Mouse (Mus musculus) C2C12 (cell line): ENCODE measurements around the gene Hlcs. TPM values are rescaled to one million over a fixed set of nuclear protein-coding genes. Genes with fewer than 3 reads are reported as not detected.
A peak's percentile ranks its signal among the peaks of the same experiment; 100 is the strongest.
"Not testable (repeated sequence)": the region's sequence is repeated elsewhere in the genome, so short reads cannot be mapped to it uniquely, and the experiment has no call there.

Source experiments
- H3K27me3 ChIP-seq: one replicate; pipeline ENCODE4 v1.6.1; 2011; ENCODE audit not compliant: control insufficient read depth, insufficient read depth, insufficient read length
- H3K36me3 ChIP-seq: one replicate; pipeline ENCODE4 v1.6.1; 2011; ENCODE audit not compliant: control insufficient read depth, insufficient read depth
- H3K4me3 ChIP-seq: one replicate; pipeline ENCODE4 v1.5.1; 2011; ENCODE audit warnings: mild to moderate bottlenecking, control low read depth; ENCODE audit not compliant: poor library complexity, insufficient read depth, severe bottlenecking
- H3K79me2 ChIP-seq: one replicate; pipeline ENCODE4 v1.6.1; 2011; ENCODE audit not compliant: control insufficient read depth, insufficient read depth
- H3K79me3 ChIP-seq: one replicate; pipeline ENCODE4 v1.6.1; 2011; ENCODE audit warnings: low read depth, control low read depth
- H3ac ChIP-seq: one replicate; pipeline ENCODE3; 2011; ENCODE audit warnings: low read depth; ENCODE audit not compliant: control insufficient read depth, insufficient read length
- CEBPB ChIP-seq: IDR thresholded peaks from one replicate; pipeline ENCODE4 v1.6.1; 2011; ENCODE audit warnings: low read depth, mild to moderate bottlenecking, control low read depth, moderate library complexity
- CTCF ChIP-seq: IDR thresholded peaks from one replicate; pipeline ENCODE4 v1.5.1; 2011; ENCODE audit not compliant: control insufficient read depth, insufficient read depth, insufficient read length
- FOSL1 ChIP-seq: IDR thresholded peaks from one replicate; pipeline ENCODE4 v1.8.0; 2011; ENCODE audit warnings: mild to moderate bottlenecking, low read length; ENCODE audit not compliant: poor library complexity, insufficient read depth, severe bottlenecking
- MAX ChIP-seq: IDR thresholded peaks from one replicate; pipeline ENCODE4 v1.6.1; 2011; ENCODE audit warnings: mild to moderate bottlenecking, control low read depth
- MYOD1 ChIP-seq: IDR thresholded peaks from one replicate; pipeline ENCODE4 v1.6.1; 2011; ENCODE audit warnings: low read depth; ENCODE audit not compliant: control insufficient read depth, insufficient read length
- MYOG ChIP-seq: IDR thresholded peaks from one replicate; pipeline ENCODE4 v1.6.1; 2011; ENCODE audit not compliant: control insufficient read depth, insufficient read length; ENCODE audit errors: extremely low read depth
- USF1 ChIP-seq: IDR thresholded peaks from one replicate; pipeline ENCODE4 v1.6.1; 2011; ENCODE audit warnings: low read depth, mild to moderate bottlenecking, control low read depth, moderate library complexity
- polyA plus RNA-seq: library from polyadenylated mRNA; unstranded; fragments of >200 nt; fragmentation: generic; extraction: Trizol; gene quantifications from one replicate; pipeline ENCODE4 v1.2.1, GENCODE M21; 2012; ENCODE audit warnings: missing spikeins

Hlcs gene
- polyA plus RNA-seq, 1 experiment: 1.7 TPM

DNA sequence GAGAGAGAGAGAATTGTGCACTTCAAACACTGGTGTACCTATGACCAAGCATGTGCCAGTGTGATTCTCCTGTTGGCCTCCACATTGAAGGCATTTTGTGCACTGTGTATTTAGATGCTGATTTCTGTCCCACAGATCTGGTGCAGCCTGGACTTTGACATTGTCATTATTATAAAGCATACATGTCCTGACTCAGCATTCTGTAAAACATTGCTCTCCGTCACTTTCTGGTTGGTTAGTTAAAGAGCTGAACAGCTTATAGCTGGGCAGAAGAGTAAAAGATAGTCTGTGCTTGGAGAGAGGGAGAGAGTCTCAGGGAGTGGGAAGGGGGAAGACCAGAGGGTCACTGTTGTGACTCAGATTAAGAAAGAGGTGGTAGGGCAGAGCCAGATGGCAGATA, 32.4 kb upstream of the Hlcs start:
- H3K36me3 ChIP-seq: no peaks in the 10 kb centered on the region
- no peaks in the 10 kb centered on the region for H3K27me3 ChIP-seq
- no peak overlapping the region for H3K4me3 ChIP-seq
- H3K79me2 ChIP-seq: no peaks in the 10 kb centered on the region
- TF ChIP-seq MYOG (no peak), CTCF (no peak), MYOD1 (no peak), USF1 (no peak), CEBPB (no peak), MAX (no peak), FOSL1 (no peak)
- no peak overlapping the region for H3ac ChIP-seq
- no peaks in the 10 kb centered on the region for H3K79me3 ChIP-seq

DNA sequence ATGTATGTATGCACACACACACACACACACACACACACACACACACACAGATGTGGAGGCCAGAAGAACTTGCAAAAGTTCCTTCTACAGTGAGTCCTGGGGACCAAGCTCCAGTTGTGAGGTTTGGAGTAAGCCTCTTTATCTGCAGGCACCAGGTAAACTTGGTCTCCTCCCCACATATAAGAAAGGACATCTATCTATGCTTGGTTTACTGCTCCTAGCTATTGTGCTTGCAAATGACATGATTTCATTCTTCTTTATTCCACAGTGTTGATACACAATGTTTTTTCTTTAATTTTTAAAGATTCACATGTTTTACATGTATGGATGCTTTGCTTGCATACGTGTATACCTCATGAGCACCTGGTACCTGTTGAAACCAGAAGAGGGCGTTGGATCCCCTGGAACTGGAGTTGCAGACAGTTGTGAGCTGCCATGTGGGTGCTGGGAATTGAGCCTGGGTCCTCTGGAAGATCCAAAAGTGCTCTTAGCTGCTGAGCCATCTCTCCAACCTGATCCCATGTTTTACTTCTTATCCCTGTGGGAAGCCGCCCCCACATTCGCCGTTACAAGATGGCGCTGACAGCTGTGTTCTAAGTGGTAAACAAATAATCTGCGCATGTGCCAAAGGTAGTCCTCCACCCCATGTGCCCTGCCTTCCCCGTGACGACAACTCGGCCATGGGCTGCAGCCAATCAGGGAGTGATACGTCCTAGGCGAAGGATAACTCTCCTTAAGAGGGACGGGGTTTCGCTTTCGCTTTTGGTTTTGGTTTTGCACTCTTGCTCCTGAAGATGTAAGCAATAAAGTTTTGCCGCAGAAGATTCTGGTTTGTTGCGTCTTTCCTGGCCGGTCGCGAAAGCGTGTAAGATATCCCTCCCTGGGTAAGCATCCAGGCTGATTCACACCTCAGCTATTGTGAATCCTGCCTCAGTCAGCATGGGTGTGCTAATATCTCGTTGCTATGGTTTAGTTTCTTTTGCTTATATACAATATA, 26.1 kb upstream of the Hlcs start:
- not testable (repeated sequence) for H3K79me2 ChIP-seq, H3ac ChIP-seq, H3K27me3 ChIP-seq, H3K36me3 ChIP-seq, H3K4me3 ChIP-seq, H3K79me3 ChIP-seq

DNA sequence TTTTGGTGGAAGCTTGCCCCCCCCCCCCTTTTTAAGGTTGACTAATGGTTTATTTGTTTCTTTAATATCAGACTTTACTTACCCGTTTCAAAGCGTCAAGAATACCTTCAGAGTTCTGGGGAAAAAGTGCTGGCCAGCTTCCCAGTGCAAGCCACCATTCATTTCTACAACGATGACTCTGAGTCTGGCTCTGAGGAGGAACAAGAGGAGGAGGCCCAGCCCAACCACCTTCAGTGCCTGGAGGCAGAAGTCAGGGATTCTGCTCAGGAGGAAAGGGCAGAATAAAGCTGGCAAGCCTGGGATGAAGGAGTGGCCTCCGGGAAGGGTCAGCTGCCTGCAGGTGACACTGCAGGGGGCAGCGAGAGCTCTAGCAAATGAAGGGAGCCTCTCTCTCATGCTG, 22.3 kb upstream of the Hlcs start:
- TF ChIP-seq CEBPB (no peak), CTCF (no peak), MYOG (no peak), MYOD1 (no peak), MAX (no peak), USF1 (no peak), FOSL1 (no peak)
- no peaks in the 10 kb centered on the region for H3K27me3 ChIP-seq
- H3K36me3 ChIP-seq: no peaks in the 10 kb centered on the region
- no peaks in the 10 kb centered on the region for H3K79me3 ChIP-seq
- H3ac ChIP-seq: no peak overlapping the region
- H3K79me2 ChIP-seq: no peaks in the 10 kb centered on the region
- no peak overlapping the region for H3K4me3 ChIP-seq

DNA sequence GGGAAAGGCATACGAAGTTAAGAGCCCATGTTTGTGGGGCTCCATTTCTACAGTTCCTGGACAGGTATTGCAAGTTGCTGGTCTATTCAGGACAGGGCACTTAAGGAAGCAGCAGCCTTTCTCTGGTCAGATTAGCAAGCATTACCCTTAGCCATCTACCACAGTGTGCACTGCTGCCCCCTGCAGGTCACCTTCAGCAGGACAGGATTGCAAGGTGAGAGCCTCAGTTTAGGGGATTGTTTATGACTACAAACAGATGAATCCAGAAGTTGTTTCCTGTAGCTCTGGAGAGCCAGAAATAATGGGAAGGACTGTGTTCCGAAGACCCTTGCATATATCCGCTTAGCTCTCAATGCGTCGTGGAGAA, 18.5 kb upstream of the Hlcs start:
- no peak overlapping the region for H3K4me3 ChIP-seq
- no peaks in the 10 kb centered on the region for H3K27me3 ChIP-seq
- no peaks in the 10 kb centered on the region for H3K79me3 ChIP-seq
- no peaks in the 10 kb centered on the region for H3K36me3 ChIP-seq
- no peaks in the 10 kb centered on the region for H3K79me2 ChIP-seq
- no peak overlapping the region for H3ac ChIP-seq
- peak; percentile 69 for TF ChIP-seq CTCF
- no peak for TF ChIP-seq MYOD1

DNA sequence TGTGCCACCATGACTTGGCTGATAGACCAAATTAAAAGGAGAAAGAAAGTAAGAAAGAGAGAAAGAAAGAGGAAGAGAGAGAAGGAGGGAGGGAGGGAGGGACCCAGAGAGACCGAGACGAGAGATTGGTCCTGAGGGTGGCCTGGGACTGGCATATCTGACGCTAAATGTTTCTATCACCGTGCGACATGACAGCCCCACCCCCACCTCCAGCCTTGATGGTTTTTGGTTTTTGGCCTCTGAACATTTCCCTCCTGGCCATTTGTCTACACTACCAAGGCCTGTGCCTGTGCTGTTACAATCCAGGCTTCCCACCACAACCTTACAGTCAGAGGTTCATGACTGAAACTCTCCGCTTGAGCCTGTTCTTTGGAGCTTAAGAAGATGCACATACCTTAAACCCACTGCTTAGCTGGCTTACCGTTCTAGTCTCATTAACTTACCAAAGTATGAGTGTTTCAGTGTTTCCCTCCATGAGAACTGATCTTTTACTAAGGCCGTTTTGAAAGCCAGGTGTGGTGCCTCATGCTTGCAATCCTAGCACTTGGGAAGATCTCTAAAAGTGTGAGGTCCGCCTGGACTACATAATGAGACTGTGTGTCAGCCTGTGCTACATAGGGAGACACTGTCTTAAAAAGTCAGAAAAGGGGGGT, 18.0 kb upstream of the Hlcs start:
- no peak overlapping the region for H3ac ChIP-seq
- TF ChIP-seq USF1 (no peak), CEBPB (no peak), MYOG (no peak), MYOD1 (no peak), FOSL1 (no peak)
- H3K4me3 ChIP-seq: no peak overlapping the region
- no peaks in the 10 kb centered on the region for H3K79me3 ChIP-seq
- H3K79me2 ChIP-seq: no peaks in the 10 kb centered on the region
- no peaks in the 10 kb centered on the region for H3K27me3 ChIP-seq
- no peaks in the 10 kb centered on the region for H3K36me3 ChIP-seq

DNA sequence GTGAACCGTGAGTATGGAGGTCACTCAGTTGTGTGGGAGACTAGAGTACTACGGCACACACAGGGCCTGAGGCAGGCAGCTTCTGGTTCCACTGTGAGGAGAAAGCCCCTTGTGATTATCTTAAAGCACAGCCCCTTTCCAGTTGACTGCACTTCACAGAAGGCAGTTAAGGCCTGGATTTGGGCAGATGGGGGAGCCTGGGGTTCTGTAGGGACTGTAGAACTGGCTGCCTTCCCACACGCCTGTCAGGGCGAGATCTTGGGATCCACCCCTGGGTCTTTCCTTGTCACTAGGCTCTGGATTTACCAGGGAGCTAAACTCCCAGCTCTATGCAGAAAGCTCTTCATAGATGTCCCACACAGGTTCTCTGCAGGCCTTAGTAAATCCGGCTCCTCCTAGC, 17.1 kb upstream of the Hlcs start:
- H3K79me3 ChIP-seq: no peaks in the 10 kb centered on the region
- H3K79me2 ChIP-seq: no peaks in the 10 kb centered on the region
- H3K27me3 ChIP-seq: no peaks in the 10 kb centered on the region
- no peaks in the 10 kb centered on the region for H3K36me3 ChIP-seq
- no peak overlapping the region for H3ac ChIP-seq
- TF ChIP-seq CEBPB: no peak
- no peak for TF ChIP-seq MYOG
- no peak for TF ChIP-seq MYOD1
- no peak for TF ChIP-seq FOSL1
- no peak for TF ChIP-seq MAX
- TF ChIP-seq CTCF: no peak
- TF ChIP-seq USF1: no peak
- no peak overlapping the region for H3K4me3 ChIP-seq
